Mouse (Mus musculus): ENCODE measurements at regions not wholly inside any gene's neighbourhood (a gene's known extent, or its start where the extent isn't known, plus 50 kb on each side); places are given as distances from the start of the nearest gene placed in this dataset.

GRCm38 (mm10) chr2:83105070-83105469 is 161.6 kb downstream of the Fsip2 start:
- Histone ChIP-seq H3K9ac (no peak overlapping the region), H3K36me3 (ENCODE audit: insufficient read depth) (no peaks in the 10 kb centered on the region), H3K4me2 (ENCODE audit: low read depth) (no peak overlapping the region), H3K27me3 (ENCODE audit: insufficient read depth, low read length) (no peaks in the 10 kb centered on the region), H3K9me3 (ENCODE audit: low read length) (no peaks in the 10 kb centered on the region), H3K4me1 (ENCODE audit: insufficient read depth) (no peaks in the 10 kb centered on the region), H3K27ac (ENCODE audit: low read depth, low read length) (no peak overlapping the region), H3K4me3 (ENCODE audit: low read depth, low read length) (no peak overlapping the region)
- ATAC-seq = no peak
- WGBS = 79% methylated on average over 2 of the region's 2 CpGs
- DNase-seq = no peak
- TF ChIP-seq CTCF (IDR thresholded peaks at IDR 0.05; ENCODE audit: low read depth) = no peak

- Histone ChIP-seq H3K4me3 (ENCODE audit: low read depth, low read length) (no peak overlapping the region), H3K27ac (ENCODE audit: low read depth, low read length) (no peak overlapping the region), H3K27me3 (ENCODE audit: insufficient read depth, low read length) (no peaks in the 10 kb centered on the region), H3K9ac (no peak overlapping the region), H3K9me3 (ENCODE audit: low read length) (no peaks in the 10 kb centered on the region), H3K4me2 (ENCODE audit: low read depth) (no peak overlapping the region), H3K4me1 (ENCODE audit: insufficient read depth) (no peaks in the 10 kb centered on the region), H3K36me3 (ENCODE audit: insufficient read depth) (no peaks in the 10 kb centered on the region)
- no peak for TF ChIP-seq CTCF (IDR thresholded peaks at IDR 0.05; ENCODE audit: low read depth)
- WGBS = 76% methylated on average over 4 of the region's 4 CpGs
- ATAC-seq = no peak
- no peak for DNase-seq
Measured at GRCm38 (mm10) chr2:83126340-83126739, 182.9 kb downstream of the Fsip2 start.

- no peaks in the 10 kb centered on the region for H3K36me3 ChIP-seq (ENCODE audit: insufficient read depth)
- no peak overlapping the region for H3K27ac ChIP-seq (ENCODE audit: low read depth, low read length)
- no peaks in the 10 kb centered on the region for H3K27me3 ChIP-seq (ENCODE audit: insufficient read depth, low read length)
- no peak for DNase-seq
- H3K4me3 ChIP-seq (ENCODE audit: low read depth, low read length) = no peak overlapping the region
- H3K4me1 ChIP-seq (ENCODE audit: insufficient read depth) = no peaks in the 10 kb centered on the region
- WGBS = 56% methylated on average over 2 of the region's 2 CpGs
- H3K9ac ChIP-seq = no peak overlapping the region
- ATAC-seq = no peak
- H3K4me2 ChIP-seq (ENCODE audit: low read depth) = no peak overlapping the region
- TF ChIP-seq CTCF (IDR thresholded peaks at IDR 0.05; ENCODE audit: low read depth) = no peak
- no peaks in the 10 kb centered on the region for H3K9me3 ChIP-seq (ENCODE audit: low read length)
Measured at GRCm38 (mm10) chr2:83130709-83131108, 187.3 kb downstream of the Fsip2 start.

- Histone ChIP-seq H3K9me3 (ENCODE audit: low read length) (no peaks in the 10 kb centered on the region), H3K9ac (no peak overlapping the region), H3K4me2 (ENCODE audit: low read depth) (no peak overlapping the region), H3K27ac (ENCODE audit: low read depth, low read length) (no peak overlapping the region), H3K4me1 (ENCODE audit: insufficient read depth) (no peaks in the 10 kb centered on the region), H3K36me3 (ENCODE audit: insufficient read depth) (no peaks in the 10 kb centered on the region), H3K4me3 (ENCODE audit: low read depth, low read length) (no peak overlapping the region), H3K27me3 (ENCODE audit: insufficient read depth, low read length) (no peaks in the 10 kb centered on the region)
- 0 out of 2 replicates have a peak, but pooled peaks have one; percentile 5 for ATAC-seq
- peak; percentile 9 for DNase-seq
- no peak for TF ChIP-seq CTCF (IDR thresholded peaks at IDR 0.05; ENCODE audit: low read depth)
- WGBS = 25% methylated on average over 4 of the region's 4 CpGs
Measured at GRCm38 (mm10) chr2:83131285-83131852, 187.9 kb downstream of the Fsip2 start.

- peak; percentile 9 for DNase-seq
- H3K27me3 ChIP-seq (ENCODE audit: insufficient read depth, low read length) = no peaks in the 10 kb centered on the region
- H3K27ac ChIP-seq (ENCODE audit: low read depth, low read length) = no peak overlapping the region
- H3K9me3 ChIP-seq (ENCODE audit: low read length) = no peaks in the 10 kb centered on the region
- H3K9ac ChIP-seq = no peak overlapping the region
- TF ChIP-seq CTCF (IDR thresholded peaks at IDR 0.05; ENCODE audit: low read depth) = no peak
- WGBS = 25% methylated on average over 4 of the region's 4 CpGs
- H3K4me2 ChIP-seq (ENCODE audit: low read depth) = no peak overlapping the region
- H3K4me1 ChIP-seq (ENCODE audit: insufficient read depth) = no peaks in the 10 kb centered on the region
- peak; percentile 55; the same call in 1 of the 2 replicates for ATAC-seq
- H3K36me3 ChIP-seq (ENCODE audit: insufficient read depth) = no peaks in the 10 kb centered on the region
- no peak overlapping the region for H3K4me3 ChIP-seq (ENCODE audit: low read depth, low read length)
Measured at GRCm38 (mm10) chr2:83165853-83166252, 222.4 kb downstream of the Fsip2 start.

All from forebrain, postnatal 0 days (tissue).